Mouse (Mus musculus) ES-CJ7 (cell line): ENCODE measurements around the gene Mgat4a.

Experiments used
- DNase-seq: peaks from one replicate; pipeline ENCODE4 v3.0.0; 2011; ENCODE audit warnings: low read depth, low spot score

Mgat4a gene

DNA sequence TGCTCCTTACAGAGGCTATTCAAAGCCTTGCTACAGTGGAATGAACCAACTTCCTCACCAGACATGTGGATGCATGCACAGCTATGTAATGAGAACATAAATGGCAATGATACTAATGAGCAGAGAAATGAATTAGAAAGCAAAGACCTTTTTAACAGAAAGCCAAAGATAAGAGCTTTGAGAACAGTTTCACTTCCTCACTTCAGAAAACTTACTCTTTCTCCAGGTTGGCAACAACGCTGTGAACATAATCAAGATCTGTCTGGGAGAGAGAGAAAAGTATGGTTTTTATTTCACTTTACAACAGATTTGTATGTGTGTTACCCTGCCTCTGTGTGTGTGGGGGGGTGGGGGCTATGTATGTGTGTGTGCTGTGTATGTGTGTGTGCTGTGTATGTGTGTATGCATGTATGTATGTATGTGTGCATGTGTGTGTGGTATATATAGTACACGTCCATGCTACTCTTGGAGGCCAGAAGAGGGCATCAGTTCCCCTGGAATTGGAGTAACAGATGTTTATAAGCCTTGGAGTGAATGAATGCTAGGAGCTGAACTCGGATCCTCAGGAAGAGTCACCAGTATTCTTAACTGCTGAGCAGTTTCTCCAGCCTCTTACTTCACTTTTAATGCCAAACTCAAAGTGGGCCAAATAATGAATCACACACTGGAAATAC lies 74.4 kb downstream of the Mgat4a start:
- no peak for DNase-seq

DNA sequence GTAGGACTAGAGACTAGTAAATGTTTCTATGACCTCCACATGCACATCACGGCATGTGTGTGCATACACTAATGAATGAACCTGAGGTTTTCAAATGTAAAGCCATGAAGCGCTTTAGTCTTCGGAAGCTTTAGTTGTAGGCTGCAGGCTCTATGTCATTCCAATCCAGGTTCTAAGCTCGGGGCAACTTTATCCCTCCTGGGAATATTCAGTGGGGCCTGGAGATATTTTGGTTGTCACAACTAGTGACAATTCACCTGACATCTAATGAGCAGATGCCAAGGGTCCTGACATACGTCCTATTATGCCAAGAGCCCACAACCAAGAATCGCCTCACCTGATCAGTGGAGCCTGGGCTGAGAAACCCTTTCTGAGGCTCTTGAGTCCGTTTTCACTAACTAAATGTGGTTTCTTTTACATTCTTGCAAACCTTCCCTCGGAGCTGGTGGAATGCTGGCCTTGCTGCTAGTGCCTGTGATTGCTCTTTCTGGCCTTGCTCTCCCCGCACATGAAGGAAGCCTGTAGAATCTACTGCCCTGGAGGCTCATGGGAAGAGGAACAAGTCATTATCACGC lies 75.9 kb downstream of the Mgat4a start:
- DNase-seq = no peak

DNA sequence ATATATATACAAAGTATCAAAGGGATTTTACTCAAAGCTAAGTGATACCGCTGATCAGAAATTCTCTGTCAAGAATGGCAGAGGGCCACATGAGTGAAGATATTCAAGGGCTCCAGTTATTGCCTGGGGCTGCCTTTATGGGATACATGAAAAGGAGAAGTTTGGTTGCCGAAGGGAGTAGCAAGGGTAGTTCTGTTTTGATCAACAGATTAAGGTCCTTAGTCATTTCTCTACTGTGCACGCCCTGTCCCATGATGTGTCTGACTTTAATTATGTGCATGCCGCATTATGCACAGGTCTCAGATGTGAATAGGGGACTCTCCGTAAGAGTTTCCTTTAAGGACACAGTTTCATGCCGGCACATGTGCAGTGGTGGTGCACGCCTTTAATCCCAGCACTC lies 83.3 kb downstream of the Mgat4a start:
- DNase-seq = no peak

DNA sequence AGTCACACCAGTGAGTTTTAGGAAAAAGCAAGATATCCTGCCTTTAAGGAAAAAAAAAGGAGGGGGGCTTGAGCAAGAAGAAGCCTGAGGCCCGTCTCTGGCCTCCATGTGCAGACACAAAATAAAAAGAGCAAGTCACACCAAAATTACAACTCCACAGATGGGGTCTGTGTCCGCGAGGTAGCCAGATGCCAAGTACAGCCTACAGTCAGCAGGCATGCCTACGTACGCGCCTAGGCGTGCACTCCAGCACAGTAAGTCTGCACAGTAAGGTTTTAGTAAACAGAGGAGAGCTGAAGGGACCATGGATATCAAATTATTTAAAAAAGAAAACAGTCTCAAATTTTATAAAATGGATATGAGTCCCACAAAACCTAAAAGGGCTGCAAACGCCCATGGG lies 89.5 kb downstream of the Mgat4a start:
- no peak for DNase-seq

DNA sequence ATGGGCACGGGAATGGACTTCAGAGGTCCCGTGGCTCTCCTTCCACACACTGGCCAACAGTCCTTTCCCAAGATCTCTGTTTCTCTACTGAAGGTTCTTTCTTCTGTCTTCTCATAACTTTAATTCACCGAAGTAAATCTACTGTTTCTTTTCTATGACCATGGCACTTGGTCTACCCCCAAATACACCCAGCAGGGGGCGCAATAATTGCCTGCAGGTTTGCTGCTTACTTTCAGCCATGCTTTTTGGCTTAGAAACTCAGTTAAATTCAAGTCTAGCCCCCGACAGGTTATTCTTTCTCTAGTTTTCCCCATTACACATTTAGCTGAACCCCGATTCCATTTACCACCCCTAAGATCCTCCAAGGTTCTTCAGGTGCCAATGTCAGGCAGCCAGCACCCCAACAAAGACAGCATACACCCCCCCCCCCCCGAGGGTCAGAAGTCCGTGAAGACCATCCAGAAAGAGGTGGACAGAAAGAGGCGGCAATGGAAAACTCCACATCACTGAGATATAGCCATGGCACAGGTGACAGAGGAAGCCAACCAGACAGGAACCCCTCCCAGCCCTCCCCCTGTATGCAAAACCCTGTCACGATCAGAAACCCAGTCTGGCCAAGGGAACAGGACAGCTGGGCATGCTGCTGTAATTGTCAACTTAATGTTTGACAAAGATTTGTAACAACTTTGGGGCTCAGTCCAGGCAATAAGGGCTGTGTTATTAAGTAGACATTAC lies 92.3 kb downstream of the Mgat4a start:
- peak; percentile 58 for DNase-seq

DNA sequence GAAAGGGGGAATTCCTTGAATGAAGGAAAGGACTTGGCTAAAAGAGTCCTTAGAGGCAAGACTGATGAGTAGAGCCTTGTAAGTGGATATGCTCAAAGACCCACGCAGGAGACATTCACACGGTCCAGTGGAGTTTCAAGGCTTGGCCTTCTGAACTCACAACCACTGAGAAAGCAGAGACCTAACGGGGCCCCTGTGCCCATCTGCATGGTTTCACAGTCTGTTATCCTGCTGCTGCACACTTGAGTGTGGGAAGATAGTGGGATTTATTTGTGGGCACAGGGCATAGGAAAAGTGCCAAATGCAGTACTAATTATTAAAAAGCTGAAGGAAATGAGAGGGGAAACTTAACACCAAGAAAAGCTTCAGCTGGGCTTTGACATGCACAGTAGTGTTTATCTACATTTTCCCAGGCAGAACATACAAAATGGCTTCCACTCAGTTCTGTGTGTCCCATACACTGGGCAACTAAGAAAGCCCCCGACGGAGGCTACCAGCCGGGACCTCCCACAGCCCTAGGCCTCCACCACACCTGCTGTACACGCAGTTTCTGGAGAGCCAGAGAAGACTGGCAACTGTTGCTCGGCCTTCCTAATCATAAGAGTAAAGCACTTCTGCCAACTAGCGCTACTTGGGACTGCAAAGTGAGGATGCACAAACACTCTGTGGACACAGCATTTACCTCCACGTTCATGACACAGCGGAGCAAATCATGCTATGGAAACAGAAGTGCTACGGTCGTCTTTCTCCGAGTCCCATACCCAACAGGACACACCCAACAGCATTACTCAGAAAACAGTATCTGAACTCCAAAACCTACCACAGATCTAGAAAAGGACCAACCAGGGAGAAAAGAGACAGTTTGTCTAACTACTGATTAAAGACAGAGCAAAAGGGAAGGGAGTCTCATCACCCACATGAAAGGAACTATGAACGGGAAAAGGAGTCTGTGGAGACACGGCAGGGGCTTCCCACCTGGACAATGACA lies 97.7 kb downstream of the Mgat4a start:
- no peak for DNase-seq

DNA sequence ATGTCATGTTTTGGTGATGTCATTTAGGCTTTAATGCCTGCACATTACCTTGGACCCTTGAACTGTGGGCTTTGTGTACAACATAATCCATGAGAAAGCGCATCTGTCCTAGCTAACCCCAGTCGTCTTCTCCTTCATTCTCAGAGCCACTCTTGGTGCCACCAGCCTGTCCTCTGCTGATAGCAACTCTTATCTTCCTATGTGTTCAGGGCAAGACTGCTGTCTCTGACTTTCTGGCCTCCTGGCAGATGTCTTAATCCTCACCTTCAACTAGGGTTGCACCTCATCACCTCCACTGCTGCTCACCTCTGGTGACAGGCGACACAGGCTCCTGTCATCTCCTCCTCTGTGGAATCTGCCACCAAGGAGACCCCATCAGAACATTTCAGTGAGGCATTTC lies 104.4 kb downstream of the Mgat4a start:
- no peak for DNase-seq

DNA sequence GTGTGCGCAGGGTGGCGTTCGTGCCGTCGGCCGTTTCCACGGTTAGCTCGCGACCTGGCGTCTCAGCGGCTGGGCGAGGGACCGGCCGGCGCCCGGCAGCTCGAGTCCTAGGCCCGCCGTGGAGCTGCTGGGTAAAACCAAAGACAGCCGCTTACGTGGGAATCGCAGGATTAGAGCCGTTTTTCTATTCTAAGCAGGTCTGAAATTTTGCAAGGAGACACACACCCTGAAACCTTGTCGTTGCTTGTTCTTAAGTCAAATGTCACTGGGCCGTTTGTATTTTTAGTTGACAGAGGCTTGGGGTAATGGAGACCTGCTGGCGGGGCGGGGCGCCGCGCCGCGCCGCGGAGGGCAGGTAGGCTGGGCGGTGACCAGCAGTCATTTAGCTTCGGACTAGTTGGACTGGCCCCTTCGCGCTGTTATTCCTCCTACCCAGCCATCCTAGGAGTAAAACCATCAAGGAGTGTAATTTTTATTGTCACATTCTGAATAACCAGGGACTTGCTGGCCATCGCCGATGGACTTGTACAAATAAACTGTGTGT lies 110.4 kb downstream of the Mgat4a start:
- DNase-seq = peak; percentile 21

DNA sequence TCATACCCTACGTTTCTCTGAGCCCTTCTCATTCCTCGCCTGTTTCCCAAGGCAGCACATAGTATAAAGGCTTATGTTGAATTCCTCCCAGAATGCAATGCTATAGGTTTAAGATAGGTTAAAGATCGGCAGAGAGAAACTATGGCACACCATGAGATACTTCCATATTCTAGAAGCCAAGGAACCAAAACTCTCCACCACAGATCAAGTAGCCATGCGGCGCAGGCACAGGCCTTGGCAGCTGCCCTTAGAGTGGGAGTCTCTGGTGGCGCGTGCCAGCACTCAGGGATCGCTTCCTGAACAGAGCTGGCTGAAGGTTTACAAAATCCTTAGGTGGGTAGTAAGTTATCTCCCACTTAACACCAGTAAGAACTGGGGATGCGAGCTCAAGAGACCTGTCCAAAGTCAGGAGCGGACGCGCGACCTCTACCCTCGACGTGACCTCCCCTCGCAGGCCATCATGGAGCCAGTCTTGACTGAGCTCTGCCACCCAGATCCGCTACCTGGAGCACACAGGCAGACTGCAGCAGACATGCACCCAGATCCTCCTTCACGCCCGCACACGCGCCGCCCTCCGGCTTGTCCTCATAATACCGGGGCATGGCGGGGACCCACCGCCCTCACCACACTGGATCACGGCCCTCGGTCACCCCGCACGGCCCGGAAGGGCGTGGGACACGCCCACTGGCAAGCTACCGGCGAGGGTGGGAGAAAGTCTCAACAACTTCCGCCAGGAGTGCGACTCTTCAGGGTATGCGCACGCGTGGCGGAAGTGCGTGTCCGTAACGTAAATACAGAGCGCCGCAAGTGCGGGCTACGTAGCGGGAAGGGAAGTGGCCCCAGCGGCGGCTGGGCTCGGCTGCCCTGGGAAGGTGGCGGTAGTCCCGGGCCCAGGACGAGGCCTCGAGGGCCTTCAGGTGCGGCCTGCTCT lies 111.2 kb downstream of the Mgat4a start, which contains the start of the genes Coa5 and Unc50:
TSS of gene Coa5 (minus strand) at position 738 of the 931 bp plus-strand sequence.
TSS of gene Unc50 (plus strand) at position 774 of the 931 bp plus-strand sequence.
- DNase-seq = peak; percentile 97

DNA sequence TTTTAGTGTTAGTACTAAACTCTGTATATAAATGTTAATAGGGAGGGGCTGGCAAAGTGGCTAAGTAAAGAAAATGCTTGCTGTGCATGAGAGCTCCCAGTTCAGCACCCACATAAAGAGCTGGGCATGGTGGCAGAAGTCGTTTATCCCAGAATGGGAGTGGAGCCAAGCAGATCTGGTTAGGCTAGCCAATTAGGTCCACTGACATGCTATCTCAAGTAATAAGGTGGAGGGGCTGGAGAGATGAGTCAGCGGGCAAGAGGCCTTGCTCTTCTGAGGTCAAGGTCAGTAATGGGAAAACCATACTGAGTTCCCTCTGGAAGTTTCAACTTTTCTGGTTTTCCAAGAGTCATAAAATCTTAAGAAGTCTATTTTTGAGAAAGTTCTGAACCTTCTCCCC lies 111.9 kb downstream of the Mgat4a start:
- DNase-seq = no peak

DNA sequence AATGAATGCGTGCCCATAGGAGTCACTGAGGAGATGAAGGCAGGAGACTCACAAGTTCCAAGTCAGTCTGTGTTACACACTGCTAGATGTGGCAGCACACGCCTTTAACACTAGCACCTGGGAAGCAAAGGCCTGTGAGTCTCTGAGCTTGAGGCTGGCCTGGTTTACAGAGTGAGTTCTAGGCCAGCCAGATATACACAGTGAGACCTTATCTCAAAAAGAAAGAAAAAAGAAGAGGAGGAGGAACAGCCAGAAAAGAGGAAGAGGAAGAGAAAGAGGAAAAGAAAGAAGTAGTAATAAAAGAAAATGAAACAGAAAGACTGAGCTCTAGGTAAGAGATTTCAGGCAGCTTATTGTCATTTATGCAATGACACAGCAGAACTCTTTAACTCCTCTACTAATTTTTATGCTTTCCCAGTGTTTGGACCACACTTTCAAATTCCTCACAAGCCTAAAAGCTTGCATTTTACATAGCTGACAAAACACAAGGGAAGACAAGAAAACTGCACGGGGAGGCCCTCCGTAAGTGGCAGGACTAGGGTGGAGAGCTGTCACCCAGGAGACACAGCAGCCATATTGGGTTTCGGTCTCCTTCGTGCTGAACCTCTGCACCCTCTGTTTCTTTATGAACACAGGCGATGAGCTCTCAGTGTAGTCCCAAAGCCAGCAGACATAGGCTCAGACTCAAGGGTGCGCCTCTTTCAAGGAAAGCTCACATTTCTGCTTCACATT lies 113.5 kb downstream of the Mgat4a start:
- DNase-seq = no peak

DNA sequence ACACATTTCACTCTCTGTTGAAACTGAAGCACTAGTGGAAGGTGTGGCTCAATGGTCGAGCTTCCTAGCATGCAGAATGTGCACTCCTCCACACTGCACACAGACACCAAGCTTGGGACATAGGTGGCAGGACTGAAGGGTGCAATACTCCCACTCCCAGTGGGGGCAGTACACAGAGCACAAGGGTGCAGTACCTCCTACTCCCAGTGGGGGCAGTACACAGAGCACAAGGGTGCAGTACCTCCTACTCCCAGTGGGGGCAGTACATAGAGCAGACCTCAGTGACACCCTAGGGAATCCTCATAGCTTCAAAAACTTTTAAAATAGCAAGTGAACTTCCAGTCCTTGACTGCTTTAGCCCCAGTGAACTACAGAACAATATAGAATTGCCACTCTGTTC lies 121.4 kb downstream of the Mgat4a start:
- peak; percentile 75 for DNase-seq

DNA sequence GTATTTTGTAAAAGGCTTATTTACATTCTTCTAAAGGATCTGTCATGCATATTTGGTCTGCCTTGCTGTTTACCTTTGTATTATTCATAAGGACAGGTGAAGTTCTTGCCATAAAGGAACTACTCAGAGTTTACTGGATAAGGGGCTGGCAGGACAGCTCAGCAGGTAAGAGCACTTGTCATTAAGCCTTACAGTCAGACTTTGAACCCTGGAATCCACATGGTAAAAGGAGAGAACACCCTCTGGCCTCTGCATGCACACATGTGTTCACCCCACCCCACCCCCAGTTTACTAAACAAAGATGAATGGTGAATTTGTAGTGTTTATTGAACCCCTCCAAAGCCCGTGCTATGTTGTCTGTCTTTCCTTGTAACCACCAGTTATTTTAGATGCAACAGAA lies 125.4 kb downstream of the Mgat4a start:
- no peak for DNase-seq

DNA sequence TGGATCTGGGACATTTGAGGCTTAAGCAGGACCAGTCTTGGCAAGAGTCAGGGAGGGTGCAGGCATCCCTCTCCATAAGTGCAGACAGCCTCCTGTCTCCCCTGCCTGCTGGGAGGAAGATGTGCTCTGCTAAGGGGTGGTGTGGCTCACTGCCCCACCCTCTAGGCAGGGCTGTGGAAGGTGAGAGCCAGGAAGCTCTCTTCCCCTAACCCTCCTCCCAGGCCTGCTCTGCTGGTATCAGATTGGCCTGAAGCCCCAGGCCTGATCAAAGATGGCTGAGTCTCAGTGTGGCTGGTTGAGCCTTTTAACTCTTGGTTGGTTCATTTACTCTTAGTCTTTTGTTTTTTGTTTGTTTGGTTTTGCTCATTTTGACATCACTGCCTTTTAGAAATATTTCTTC lies 131.2 kb downstream of the Mgat4a start:
- peak; percentile 63 for DNase-seq

DNA sequence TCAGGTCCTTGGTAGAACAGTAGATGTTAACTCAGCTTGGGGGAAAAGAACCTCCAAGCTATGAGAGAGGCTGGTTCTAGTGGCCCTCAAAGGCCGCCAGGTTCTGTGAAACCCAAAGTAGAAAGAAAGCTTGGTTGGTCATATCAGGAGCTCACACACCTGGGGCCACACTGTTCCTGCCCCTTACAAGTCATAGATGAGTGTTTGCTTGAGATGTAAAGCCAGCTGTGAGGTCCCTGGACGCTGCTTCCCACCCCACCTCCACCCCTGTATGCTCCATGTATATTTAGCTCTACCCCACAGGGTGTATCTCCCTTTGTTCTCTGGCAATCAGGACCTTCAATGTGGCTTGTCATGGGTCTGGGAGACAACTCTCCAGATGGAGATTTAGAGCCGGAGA lies 132.1 kb downstream of the Mgat4a start:
- DNase-seq = no peak

DNA sequence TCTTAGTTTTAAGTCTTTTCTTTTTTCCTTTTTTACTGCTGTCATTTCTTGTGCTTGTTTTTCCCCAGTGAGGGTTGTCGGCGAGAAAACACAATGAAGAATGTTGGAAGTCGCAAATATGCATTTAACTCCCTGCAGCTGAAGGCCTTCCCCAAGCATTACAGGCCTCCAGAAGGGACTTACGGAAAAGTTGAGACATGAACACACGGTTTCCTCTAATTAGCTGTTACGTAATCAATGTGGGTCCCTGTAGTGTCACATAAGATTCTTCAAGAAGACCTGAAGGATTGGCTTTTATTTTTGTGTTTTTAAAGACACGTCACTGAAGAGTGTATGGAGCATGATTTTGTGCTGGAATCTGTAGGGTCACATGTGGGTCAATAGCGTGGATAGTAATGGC lies 132.8 kb downstream of the Mgat4a start:
- no peak for DNase-seq

DNA sequence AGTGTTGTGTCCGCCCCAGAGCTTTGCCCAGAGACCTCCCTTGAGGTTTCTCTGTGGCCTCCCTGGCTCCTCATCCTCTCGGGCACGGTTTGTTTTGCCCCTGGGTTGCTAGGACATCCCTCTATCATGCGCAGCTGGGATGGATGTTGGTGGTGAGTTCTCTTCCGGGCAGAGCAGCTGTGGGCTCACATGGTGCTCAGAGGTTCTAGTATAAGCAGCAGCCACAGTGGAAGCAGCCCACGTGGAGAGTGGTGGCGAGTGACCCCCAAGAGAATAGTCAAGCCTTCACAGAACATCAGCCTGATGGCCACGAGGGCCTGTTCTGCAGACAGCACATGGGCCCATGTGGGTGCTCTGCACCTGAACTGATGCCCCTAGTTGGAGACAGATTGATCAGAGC lies 133.6 kb downstream of the Mgat4a start:
- no peak for DNase-seq

DNA sequence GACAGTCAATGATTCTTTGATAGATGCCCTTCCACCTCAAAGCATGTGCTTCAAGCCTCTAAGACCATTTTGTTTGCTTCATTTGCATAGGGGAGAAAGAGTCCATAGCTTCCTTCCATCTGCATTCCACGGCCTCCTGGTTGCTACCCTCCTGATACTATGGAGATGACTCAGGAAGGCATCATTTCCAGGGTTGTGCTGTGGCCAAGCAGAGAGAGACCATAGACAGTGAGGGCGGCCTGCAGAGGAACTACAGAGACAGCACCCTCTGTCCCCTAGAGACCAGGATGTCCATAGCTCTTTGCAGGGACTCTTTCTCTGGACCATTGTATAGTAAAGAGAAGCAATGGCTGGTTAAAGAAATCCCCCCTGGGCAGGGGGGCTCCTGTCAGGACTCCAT lies 135.7 kb downstream of the Mgat4a start:
- no peak for DNase-seq

DNA sequence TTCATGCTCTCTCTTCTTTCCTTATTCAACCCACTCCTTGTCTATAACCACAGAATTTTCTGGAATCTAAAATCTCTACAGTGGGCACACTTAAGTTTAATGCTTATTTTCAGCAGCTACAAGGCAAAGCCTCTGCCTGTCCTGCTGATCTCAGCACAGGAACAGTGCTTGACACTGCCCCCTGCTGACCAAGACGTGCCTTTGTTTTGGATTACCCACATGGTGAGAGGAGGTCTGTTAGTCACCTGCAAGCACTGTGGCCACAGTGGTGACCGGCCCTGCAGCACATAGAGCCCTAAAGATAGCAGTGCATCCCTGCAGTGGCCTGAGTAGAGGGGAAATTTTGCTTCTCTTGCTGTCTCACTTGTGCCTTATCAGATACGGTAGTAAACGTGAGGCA lies 139.1 kb downstream of the Mgat4a start:
- DNase-seq = peak; percentile 89

DNA sequence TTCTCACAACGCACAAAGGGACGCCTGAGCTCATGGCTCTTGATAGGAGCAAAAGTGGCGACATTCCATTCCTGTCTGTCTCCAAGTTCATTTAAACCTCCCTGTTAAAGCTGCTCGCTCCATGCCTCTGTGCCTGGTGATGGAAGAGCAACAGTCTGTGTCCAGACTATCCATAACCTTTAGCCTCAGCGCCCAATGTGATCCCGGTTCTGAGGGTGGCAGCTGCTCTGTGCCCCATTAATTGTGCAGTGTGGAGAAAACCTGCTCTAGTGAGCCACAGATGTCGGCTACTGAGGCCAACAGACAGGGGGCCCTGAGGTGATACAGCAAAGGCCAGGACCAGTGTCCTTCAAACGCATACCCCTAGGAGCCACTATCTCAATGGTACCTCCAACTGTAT lies 141.1 kb downstream of the Mgat4a start:
- DNase-seq = no peak
